Mouse (Mus musculus): ENCODE results near the gene Rab25. TPM values are rescaled to one million over a fixed set of nuclear protein-coding genes. Genes with fewer than 3 reads are reported as not detected.
A peak's percentile ranks its signal among the peaks of the same experiment; 100 is the strongest.

Rab25 gene
- polyA plus RNA-seq, 1 experiment from 2014 or later: 0.86 TPM

GRCm38 (mm10) chr3:88532689-88533511 is 15.2 kb downstream of the Rab25 start:
- no peaks in the 10 kb centered on the region for H3K27me3 ChIP-seq (ENCODE audit: control insufficient read depth, insufficient read depth, low read length)
- H3K9ac ChIP-seq (ENCODE audit: low read length): peak overlapping the region; percentile 100
- H3K4me2 ChIP-seq: peak overlapping the region; percentile 96
- H3K36me3 ChIP-seq (ENCODE audit: control insufficient read depth, insufficient read depth, low read length): peaks cover 17% of the 10 kb centered on the region
- ATAC-seq (ENCODE audit: low FRiP score) (peak; percentile 10), DNase-seq (ENCODE audit: low spot score, missing footprints) (peak; percentile 97)
- H3K4me3 ChIP-seq (ENCODE audit: low read depth, low read length): peak overlapping the region; percentile 96
- H3K27ac ChIP-seq (ENCODE audit: low read depth, low read length): peak overlapping the region; percentile 97
- H3K4me1 ChIP-seq (ENCODE audit: control insufficient read depth, insufficient read depth, low read length): peaks cover 59% of the 10 kb centered on the region
- no peaks in the 10 kb centered on the region for H3K9me3 ChIP-seq (ENCODE audit: control insufficient read depth, low read length)
- under 1% methylated on average over 39 of the region's 40 CpGs for WGBS

GRCm38 (mm10) chr3:88532299-88532674 is 15.8 kb downstream of the Rab25 start, which contains the start of gene Mex3a:
Mex3a (plus strand) TSS chr3:88532395.
- WGBS: 0% methylated on average over 16 of the region's 31 CpGs
- no peaks in the 10 kb centered on the region for H3K27me3 ChIP-seq (ENCODE audit: control insufficient read depth, insufficient read depth, low read length)
- no peaks in the 10 kb centered on the region for H3K9me3 ChIP-seq (ENCODE audit: control insufficient read depth, low read length)
- peak within 1 kb of the TSS; percentile 96 for H3K4me2 ChIP-seq
- H3K27ac ChIP-seq (ENCODE audit: low read depth, low read length): peak within 1 kb of the TSS; percentile 97
- peaks cover 58% of the 10 kb centered on the region for H3K4me1 ChIP-seq (ENCODE audit: control insufficient read depth, insufficient read depth, low read length)
- DNase-seq (ENCODE audit: low spot score, missing footprints) (no peak), ATAC-seq (ENCODE audit: low FRiP score) (no peak)
- H3K4me3 ChIP-seq (ENCODE audit: low read depth, low read length): peak within 1 kb of the TSS; percentile 96
- peaks cover 13% of the 10 kb centered on the region for H3K36me3 ChIP-seq (ENCODE audit: control insufficient read depth, insufficient read depth, low read length)
- peak within 1 kb of the TSS; percentile 100 for H3K9ac ChIP-seq (ENCODE audit: low read length)

GRCm38 (mm10) chr3:88531348-88532298 is 16.5 kb downstream of the Rab25 start:
- Histone ChIP-seq H3K27ac (ENCODE audit: low read depth, low read length) (peak overlapping the region; percentile 97), H3K27me3 (ENCODE audit: control insufficient read depth, insufficient read depth, low read length) (no peaks in the 10 kb centered on the region), H3K4me3 (ENCODE audit: low read depth, low read length) (peak overlapping the region; percentile 96), H3K4me1 (ENCODE audit: control insufficient read depth, insufficient read depth, low read length) (peaks cover 52% of the 10 kb centered on the region), H3K36me3 (ENCODE audit: control insufficient read depth, insufficient read depth, low read length) (peaks cover 7% of the 10 kb centered on the region), H3K9ac (ENCODE audit: low read length) (peak overlapping the region; percentile 100), H3K4me2 (peak overlapping the region; percentile 96), H3K9me3 (ENCODE audit: control insufficient read depth, low read length) (no peaks in the 10 kb centered on the region)
- DNase-seq (ENCODE audit: low spot score, missing footprints): peak; percentile 99
- peak; percentile 86 for ATAC-seq (ENCODE audit: low FRiP score)
- whole genome bisulfite sequencing: under 1% methylated on average over 56 of the region's 63 CpGs

- Histone ChIP-seq H3K9me3 (ENCODE audit: control insufficient read depth, low read length) (no peaks in the 10 kb centered on the region), H3K27me3 (ENCODE audit: control insufficient read depth, insufficient read depth, low read length) (no peaks in the 10 kb centered on the region), H3K9ac (ENCODE audit: low read length) (peak overlapping the region; percentile 100), H3K27ac (ENCODE audit: low read depth, low read length) (peak overlapping the region; percentile 97), H3K36me3 (ENCODE audit: control insufficient read depth, insufficient read depth, low read length) (no peaks in the 10 kb centered on the region), H3K4me3 (ENCODE audit: low read depth, low read length) (peak overlapping the region; percentile 96), H3K4me2 (peak overlapping the region; percentile 96), H3K4me1 (ENCODE audit: control insufficient read depth, insufficient read depth, low read length) (peaks cover 41% of the 10 kb centered on the region)
- no peak for ATAC-seq (ENCODE audit: low FRiP score)
- WGBS: 6% methylated on average over 11 of the region's 11 CpGs
- peak; percentile 92 for DNase-seq (ENCODE audit: low spot score, missing footprints)
Observed at GRCm38 (mm10) chr3:88530082-88530864, 17.8 kb downstream of the Rab25 start.

- no peak for ATAC-seq (ENCODE audit: low FRiP score)
- Histone ChIP-seq H3K36me3 (ENCODE audit: control insufficient read depth, insufficient read depth, low read length) (peaks cover 4% of the 10 kb centered on the region; the same call in 1 of the 2 replicates), H3K4me2 (peak overlapping the region; percentile 96), H3K4me1 (ENCODE audit: control insufficient read depth, insufficient read depth, low read length) (peaks cover 32% of the 10 kb centered on the region), H3K4me3 (ENCODE audit: low read depth, low read length) (peak overlapping the region; percentile 96), H3K9me3 (ENCODE audit: control insufficient read depth, low read length) (no peaks in the 10 kb centered on the region), H3K27me3 (ENCODE audit: control insufficient read depth, insufficient read depth, low read length) (no peaks in the 10 kb centered on the region), H3K27ac (ENCODE audit: low read depth, low read length) (peak overlapping the region; percentile 97; the same call in 1 of the 2 replicates), H3K9ac (ENCODE audit: low read length) (peak overlapping the region; percentile 100)
- 32% methylated on average over 7 of the region's 7 CpGs for whole genome bisulfite sequencing
- DNase-seq (ENCODE audit: low spot score, missing footprints): peak; percentile 87
Observed at GRCm38 (mm10) chr3:88529204-88530000, 18.7 kb downstream of the Rab25 start.

GRCm38 (mm10) chr3:88528646-88529045 is 19.5 kb downstream of the Rab25 start:
- 88% methylated on average over 11 of the region's 11 CpGs for WGBS
- no peak overlapping the region; the same call in 1 of the 2 replicates for H3K4me2 ChIP-seq
- H3K4me1 ChIP-seq (ENCODE audit: control insufficient read depth, insufficient read depth, low read length): peaks cover 28% of the 10 kb centered on the region
- no peak overlapping the region for H3K9ac ChIP-seq (ENCODE audit: low read length)
- H3K27ac ChIP-seq (ENCODE audit: low read depth, low read length): no peak overlapping the region
- DNase-seq (ENCODE audit: low spot score, missing footprints) (peak; percentile 83), ATAC-seq (ENCODE audit: low FRiP score) (no peak)
- no peaks in the 10 kb centered on the region for H3K9me3 ChIP-seq (ENCODE audit: control insufficient read depth, low read length)
- no peak overlapping the region for H3K4me3 ChIP-seq (ENCODE audit: low read depth, low read length)
- no peaks in the 10 kb centered on the region for H3K27me3 ChIP-seq (ENCODE audit: control insufficient read depth, insufficient read depth, low read length)
- peaks cover 4% of the 10 kb centered on the region; the same call in 1 of the 2 replicates for H3K36me3 ChIP-seq (ENCODE audit: control insufficient read depth, insufficient read depth, low read length)

- H3K9me3 ChIP-seq (ENCODE audit: control insufficient read depth, low read length): no peaks in the 10 kb centered on the region
- no peak overlapping the region for H3K4me3 ChIP-seq (ENCODE audit: low read depth, low read length)
- H3K9ac ChIP-seq (ENCODE audit: low read length): peak overlapping the region; percentile 7; the same call in 1 of the 2 replicates
- WGBS: 21% methylated on average over 8 of the region's 8 CpGs
- DNase-seq (ENCODE audit: low spot score, missing footprints): peak; percentile 87
- H3K4me1 ChIP-seq (ENCODE audit: control insufficient read depth, insufficient read depth, low read length): peaks cover 28% of the 10 kb centered on the region
- peak overlapping the region; percentile 6; the same call in 1 of the 2 replicates for H3K27ac ChIP-seq (ENCODE audit: low read depth, low read length)
- H3K27me3 ChIP-seq (ENCODE audit: control insufficient read depth, insufficient read depth, low read length): no peaks in the 10 kb centered on the region
- H3K36me3 ChIP-seq (ENCODE audit: control insufficient read depth, insufficient read depth, low read length): peaks cover 4% of the 10 kb centered on the region; the same call in 1 of the 2 replicates
- no peak for ATAC-seq (ENCODE audit: low FRiP score)
- peak overlapping the region; percentile 24; the same call in 1 of the 2 replicates for H3K4me2 ChIP-seq
Observed at GRCm38 (mm10) chr3:88527565-88527964, 20.5 kb downstream of the Rab25 start.

All from midbrain, embryonic 11.5 days (tissue).